In the genomic region with DNA sequence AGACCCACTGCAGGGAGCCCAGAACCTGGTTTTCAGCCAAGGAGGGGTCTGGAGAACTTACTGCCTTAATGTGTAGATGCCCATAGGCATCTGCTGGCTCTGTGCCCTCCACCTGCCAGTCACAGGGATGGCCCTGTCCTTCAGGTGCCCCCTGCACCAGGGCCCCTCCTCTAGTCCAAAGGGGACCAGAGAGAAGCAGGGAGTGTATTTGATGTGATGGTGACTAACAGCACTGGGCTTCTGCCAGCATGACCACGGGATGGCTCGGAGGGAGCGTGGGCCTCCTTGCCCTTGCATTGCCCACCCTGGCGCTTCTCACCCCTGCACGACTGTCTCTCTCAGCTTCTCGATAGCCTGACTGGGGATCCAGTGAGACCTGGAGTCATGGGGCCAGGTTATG, we compare ENCODE assay signal across 14 mouse cellular contexts. TPM values are rescaled to one million over a fixed set of nuclear protein-coding genes. Genes with fewer than 3 reads are reported as not detected.
DNase-seq lines count a peak whose midpoint lies in the region; ATAC-seq and TF ChIP-seq lines count a peak whose summit lies in the region.
"Had no signal": no experiment of that assay in that cellular context is flagged by ENCODE, and none has a peak within 500 bp of the region (broad histone marks: within the 10 kb centered on the region; RNA-seq: fewer than 3 reads in every experiment).

No protein-coding gene starts in this region.

- WGBS in hindbrain, embryonic 10.5 days: 67% methylated on average over 6 of the region's 6 CpGs
- WGBS in hindbrain, embryonic 11.5 days: 68% methylated on average over 6 of the region's 6 CpGs
- 63% methylated on average over 6 of the region's 6 CpGs for WGBS in stomach, embryonic 15.5 days
- WGBS in stomach, postnatal 0 days: 62% methylated on average over 6 of the region's 6 CpGs
- 59% methylated on average over 6 of the region's 6 CpGs for WGBS in hindbrain, embryonic 16.5 days

- H3K4me3 ChIP-seq in hindbrain, embryonic 10.5 days: peak overlapping the region; percentile 68; the same call in 1 of the 2 replicates
- H3K4me3 ChIP-seq in hindbrain, embryonic 11.5 days (ENCODE audit: low read depth, low read length): no peak overlapping the region
- H3K4me3 ChIP-seq in stomach, embryonic 15.5 days (replicated peaks): no peak overlapping the region
- no peak overlapping the region for H3K4me3 ChIP-seq in stomach, postnatal 0 days (ENCODE audit: low read depth, low read length)
- H3K4me3 ChIP-seq in hindbrain, embryonic 16.5 days (ENCODE audit: low read length): no peak overlapping the region
- H3K4me3 ChIP-seq: kidney, embryonic 15.5 days had no signal

- no peak for ATAC-seq in hindbrain, embryonic 11.5 days (ENCODE audit: low FRiP score)
- ATAC-seq in stomach, embryonic 15.5 days (ENCODE audit: insufficient read depth, low FRiP score, low read depth): peak; percentile 7; the same call in 1 of the 2 replicates
- ATAC-seq in stomach, postnatal 0 days (ENCODE audit: low FRiP score, low TSS enrichment): no peak
- 0 out of 2 replicates have a peak, but pooled peaks have one; percentile 9 for ATAC-seq in hindbrain, embryonic 16.5 days

- H3K27ac ChIP-seq in hindbrain, embryonic 10.5 days: no peak overlapping the region
- H3K27ac ChIP-seq in hindbrain, embryonic 11.5 days (ENCODE audit: low read depth, low read length): no peak overlapping the region
- no peak overlapping the region for H3K27ac ChIP-seq in stomach, embryonic 15.5 days
- no peak overlapping the region for H3K27ac ChIP-seq in stomach, postnatal 0 days (replicated peaks)
- no peak overlapping the region for H3K27ac ChIP-seq in hindbrain, embryonic 16.5 days (ENCODE audit: low read depth, low read length)
- H3K27ac ChIP-seq: forebrain, embryonic 10.5 days; kidney, embryonic 15.5 days; liver, embryonic 14.5 days had no signal

- peaks cover 35% of the 10 kb centered on the region for H3K4me1 ChIP-seq in hindbrain, embryonic 10.5 days (replicated peaks)
- peaks cover 8% of the 10 kb centered on the region for H3K4me1 ChIP-seq in hindbrain, embryonic 11.5 days (replicated peaks; ENCODE audit: control insufficient read depth, insufficient read depth, low read length)
- H3K4me1 ChIP-seq in stomach, embryonic 15.5 days: peaks cover 20% of the 10 kb centered on the region
- H3K4me1 ChIP-seq in stomach, postnatal 0 days (replicated peaks; ENCODE audit: control insufficient read depth, insufficient read depth): peaks cover 5% of the 10 kb centered on the region; the same call in 1 of the 2 replicates
- peaks cover 19% of the 10 kb centered on the region for H3K4me1 ChIP-seq in hindbrain, embryonic 16.5 days (ENCODE audit: control insufficient read depth, insufficient read depth, low read depth, low read length)

- TF ChIP-seq EP300 in stomach, postnatal 0 days (optimal IDR thresholded peaks at IDR 0.05): no peak

- no peaks in the 10 kb centered on the region for H3K36me3 ChIP-seq in hindbrain, embryonic 10.5 days
- H3K36me3 ChIP-seq in hindbrain, embryonic 11.5 days (ENCODE audit: control insufficient read depth, insufficient read depth, low read length): no peaks in the 10 kb centered on the region
- H3K36me3 ChIP-seq in stomach, embryonic 15.5 days: no peaks in the 10 kb centered on the region
- H3K36me3 ChIP-seq in stomach, postnatal 0 days (ENCODE audit: control insufficient read depth, insufficient read depth, low read length): no peaks in the 10 kb centered on the region
- no peaks in the 10 kb centered on the region for H3K36me3 ChIP-seq in hindbrain, embryonic 16.5 days (ENCODE audit: control insufficient read depth, insufficient read depth, low read length)
- H3K36me3 ChIP-seq: forebrain, embryonic 10.5 days; kidney, embryonic 15.5 days had no signal

- no peak for DNase-seq in hindbrain, embryonic 10.5 days (ENCODE audit: low spot score)
- DNase-seq in hindbrain, embryonic 11.5 days (ENCODE audit: low spot score): no peak
- no peak for DNase-seq in stomach, postnatal 0 days (ENCODE audit: low spot score)
- no peak for DNase-seq in right cerebral cortex, adult 18-20 months
- no peak for DNase-seq in kidney, postnatal 10 days
- DNase-seq: adrenal gland, postnatal 14 days; cerebellum, adult 11-12 months; cerebellum, postnatal 36 days; gastrocnemius, postnatal 14 days had no signal

- H3K9me3 ChIP-seq in hindbrain, embryonic 10.5 days: no peaks in the 10 kb centered on the region
- H3K9me3 ChIP-seq in hindbrain, embryonic 11.5 days (ENCODE audit: control insufficient read depth, low read length): no peaks in the 10 kb centered on the region
- H3K9me3 ChIP-seq in stomach, embryonic 15.5 days: no peaks in the 10 kb centered on the region
- no peaks in the 10 kb centered on the region for H3K9me3 ChIP-seq in stomach, postnatal 0 days (ENCODE audit: control insufficient read depth, low read length)
- H3K9me3 ChIP-seq in hindbrain, embryonic 16.5 days (ENCODE audit: control insufficient read depth, low read length): no peaks in the 10 kb centered on the region
- H3K9me3 ChIP-seq: forebrain, embryonic 10.5 days; kidney, embryonic 15.5 days had no signal

- TF ChIP-seq CTCF in stomach, postnatal 0 days (IDR thresholded peaks at IDR 0.05; ENCODE audit: low read depth): no peak

- H3K4me2 ChIP-seq in hindbrain, embryonic 11.5 days (replicated peaks; ENCODE audit: low read depth, low read length): no peak overlapping the region
- H3K4me2 ChIP-seq in stomach, embryonic 15.5 days: no peak overlapping the region
- no peak overlapping the region for H3K4me2 ChIP-seq in stomach, postnatal 0 days (replicated peaks; ENCODE audit: low read depth)
- peak overlapping the region; percentile 7 for H3K4me2 ChIP-seq in hindbrain, embryonic 16.5 days (ENCODE audit: low read length)

- peaks cover 81% of the 10 kb centered on the region for H3K27me3 ChIP-seq in hindbrain, embryonic 10.5 days (ENCODE audit: insufficient read depth, poor library complexity, severe bottlenecking)
- peaks cover 61% of the 10 kb centered on the region for H3K27me3 ChIP-seq in hindbrain, embryonic 11.5 days (ENCODE audit: control insufficient read depth, insufficient read depth, low read length)
- H3K27me3 ChIP-seq in stomach, embryonic 15.5 days (replicated peaks): peaks cover 80% of the 10 kb centered on the region
- H3K27me3 ChIP-seq in stomach, postnatal 0 days (ENCODE audit: control insufficient read depth, insufficient read depth, low read length): peaks cover 29% of the 10 kb centered on the region; the same call in 1 of the 2 replicates
- H3K27me3 ChIP-seq in hindbrain, embryonic 16.5 days (replicated peaks; ENCODE audit: control insufficient read depth, insufficient read depth, low read length): peaks cover 35% of the 10 kb centered on the region

- no peak overlapping the region for H3K9ac ChIP-seq in hindbrain, embryonic 11.5 days (ENCODE audit: low read depth, low read length)
- H3K9ac ChIP-seq in stomach, embryonic 15.5 days: no peak overlapping the region
- H3K9ac ChIP-seq in stomach, postnatal 0 days (ENCODE audit: low read length): no peak overlapping the region
- no peak overlapping the region for H3K9ac ChIP-seq in hindbrain, embryonic 16.5 days (ENCODE audit: low read depth, low read length)
- H3K9ac ChIP-seq: kidney, embryonic 15.5 days; liver, embryonic 14.5 days had no signal

RNA-seq across cellular contexts. Expression of a gene that starts 1.9 kb away (rescaled TPM):
- polyA plus RNA-seq in hindbrain, embryonic 10.5 days (2016; fragmentation: Nextera tagmentation; extraction: Ambion mirVana): 0.61 and 1.4 TPM in 2 replicates
- polyA plus RNA-seq in hindbrain, embryonic 11.5 days (2014; fragmentation: Nextera tagmentation; extraction: Ambion mirVana): 0.90 and 1.0 TPM in 2 replicates
- 0.17 and 0.32 TPM in 2 replicates for polyA plus RNA-seq in stomach, embryonic 15.5 days (2015; fragmentation: Nextera tagmentation; extraction: Ambion mirVana)
- 0.12 and 0.13 TPM in 2 replicates for polyA plus RNA-seq in stomach, postnatal 0 days (2015; fragmentation: Nextera tagmentation; extraction: Ambion mirVana)
- polyA plus RNA-seq in hindbrain, embryonic 16.5 days (2015; fragmentation: Nextera tagmentation; extraction: Ambion mirVana): 1.5 and 2.0 TPM in 2 replicates

RNA-seq across cellular contexts. Expression of a gene that starts 40.2 kb away (rescaled TPM):
- 84.0 and 104 TPM in 2 replicates for polyA plus RNA-seq in hindbrain, embryonic 10.5 days (2016; fragmentation: Nextera tagmentation; extraction: Ambion mirVana)
- 80.8 and 82.6 TPM in 2 replicates for polyA plus RNA-seq in hindbrain, embryonic 11.5 days (2014; fragmentation: Nextera tagmentation; extraction: Ambion mirVana)
- 62.8 and 68.1 TPM in 2 replicates for polyA plus RNA-seq in stomach, embryonic 15.5 days (2015; fragmentation: Nextera tagmentation; extraction: Ambion mirVana)
- 57.4 and 63.5 TPM in 2 replicates for polyA plus RNA-seq in stomach, postnatal 0 days (2015; fragmentation: Nextera tagmentation; extraction: Ambion mirVana)
- 63.5 and 64.1 TPM in 2 replicates for polyA plus RNA-seq in hindbrain, embryonic 16.5 days (2015; fragmentation: Nextera tagmentation; extraction: Ambion mirVana)

RNA-seq across cellular contexts. Expression of a gene that starts 40.5 kb away (rescaled TPM):
- 696 and 709 TPM in 2 replicates for polyA plus RNA-seq in hindbrain, embryonic 10.5 days (2016; fragmentation: Nextera tagmentation; extraction: Ambion mirVana)
- polyA plus RNA-seq in hindbrain, embryonic 11.5 days (2014; fragmentation: Nextera tagmentation; extraction: Ambion mirVana): 533 and 550 TPM in 2 replicates
- 920 and 1,051 TPM in 2 replicates for polyA plus RNA-seq in stomach, embryonic 15.5 days (2015; fragmentation: Nextera tagmentation; extraction: Ambion mirVana)
- polyA plus RNA-seq in stomach, postnatal 0 days (2015; fragmentation: Nextera tagmentation; extraction: Ambion mirVana): 1,477 and 1,517 TPM in 2 replicates
- 662 and 774 TPM in 2 replicates for polyA plus RNA-seq in hindbrain, embryonic 16.5 days (2015; fragmentation: Nextera tagmentation; extraction: Ambion mirVana)

Comparison
In these comparisons a context has a peak if more than half of its experiments do, and no peak if none do; other contexts are left out.
1. ATAC-seq: peak in stomach, embryonic 15.5 days (single experiment) and hindbrain, embryonic 16.5 days (single experiment); none in hindbrain, embryonic 11.5 days (single experiment) and stomach, postnatal 0 days (single experiment).